Mouse (Mus musculus) cerebellum, adult 2 months (tissue): ENCODE results near the gene Nek3.

Source experiments
- CTCF ChIP-seq: fragments of 200-500 bp; IDR thresholded peaks from 2 replicates; pipeline ENCODE4 v1.5.1; 2011; ENCODE audit warnings: low read depth, mild to moderate bottlenecking, control low read depth, low read length, moderate library complexity, borderline replicate concordance; ENCODE audit not compliant: insufficient read depth
- POLR2A ChIP-seq: fragments of 200-500 bp; IDR thresholded peaks from 2 replicates; pipeline ENCODE4 v1.6.1; 2011; ENCODE audit warnings: low read length, control low read depth, borderline replicate concordance; ENCODE audit not compliant: insufficient read depth

DNA sequence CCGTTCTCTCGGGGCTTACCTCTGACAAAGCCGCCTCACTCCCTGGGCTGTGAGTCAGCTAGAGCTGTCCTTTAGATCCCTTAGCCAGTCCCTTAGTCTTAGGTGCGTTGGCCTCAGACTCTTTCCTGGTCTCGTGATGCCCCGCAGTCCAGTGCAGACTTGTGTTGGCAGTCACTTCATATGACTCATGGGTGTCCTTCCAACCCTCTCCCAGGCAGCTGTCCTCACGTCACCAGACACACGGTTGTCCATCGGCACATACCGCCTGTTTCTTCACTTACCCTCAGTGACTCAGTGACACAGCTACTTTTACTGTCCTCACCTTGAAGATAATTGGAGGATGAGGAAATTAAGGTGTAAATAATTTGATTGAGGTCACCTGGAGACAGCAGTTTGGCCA is 48.6 kb upstream of the Nek3 start:
- TF ChIP-seq POLR2A (no peak), CTCF (no peak)
